Mouse (Mus musculus) C2C12 (cell line): ENCODE data around the gene Rock2.

ENCODE experiments used
- CTCF ChIP-seq: IDR thresholded peaks from one replicate; pipeline ENCODE4 v1.5.1; 2011; ENCODE audit not compliant: control insufficient read depth, insufficient read depth, insufficient read length
- FOSL1 ChIP-seq: IDR thresholded peaks from one replicate; pipeline ENCODE4 v1.8.0; 2011; ENCODE audit warnings: mild to moderate bottlenecking, low read length; ENCODE audit not compliant: poor library complexity, insufficient read depth, severe bottlenecking
- MYOG ChIP-seq: IDR thresholded peaks from one replicate; pipeline ENCODE4 v1.6.1; 2011; ENCODE audit not compliant: control insufficient read depth, insufficient read length; ENCODE audit errors: extremely low read depth
- USF1 ChIP-seq: IDR thresholded peaks from one replicate; pipeline ENCODE4 v1.6.1; 2011; ENCODE audit warnings: low read depth, mild to moderate bottlenecking, control low read depth, moderate library complexity

- TF ChIP-seq CTCF, result no peak
- no peak for TF ChIP-seq USF1
- no peak for TF ChIP-seq FOSL1
- TF ChIP-seq MYOG, result no peak
Measured at GRCm38 (mm10) chr12:16877141-16877540, 17.6 kb upstream of the Rock2 start.
